Mouse (Mus musculus): ENCODE measurements around the gene Ivd.

Ivd gene

GRCm38 (mm10) chr2:118881956-118882355 lies 20.2 kb downstream of the Ivd start:
- DNase-seq (ENCODE audit: low read depth, low spot score) = no peak

- DNase-seq (ENCODE audit: low read depth, low spot score) = peak; percentile 87
These were observed 21.3 kb downstream of the Ivd start for GRCm38 (mm10) chr2:118882840-118883679.

- no peak for DNase-seq (ENCODE audit: low read depth, low spot score)
These were observed 25.7 kb downstream of the Ivd start for GRCm38 (mm10) chr2:118887440-118887839.

- no peak for DNase-seq (ENCODE audit: low read depth, low spot score)
These were observed 26.2 kb downstream of the Ivd start for GRCm38 (mm10) chr2:118887845-118888548.

- DNase-seq (ENCODE audit: low read depth, low spot score) = no peak
These were observed 29.4 kb downstream of the Ivd start for GRCm38 (mm10) chr2:118891173-118891572.

- no peak for DNase-seq (ENCODE audit: low read depth, low spot score)
These were observed 34.5 kb downstream of the Ivd start for GRCm38 (mm10) chr2:118895990-118896913.

GRCm38 (mm10) chr2:118896914-118897291 lies 35.1 kb downstream of the Ivd start:
- DNase-seq (ENCODE audit: low read depth, low spot score) = no peak

GRCm38 (mm10) chr2:118897392-118897791 lies 35.6 kb downstream of the Ivd start:
- no peak for DNase-seq (ENCODE audit: low read depth, low spot score)

GRCm38 (mm10) chr2:118897808-118898207 lies 36.1 kb downstream of the Ivd start:
- no peak for DNase-seq (ENCODE audit: low read depth, low spot score)

GRCm38 (mm10) chr2:118898771-118899170 lies 37.0 kb downstream of the Ivd start:
- no peak for DNase-seq (ENCODE audit: low read depth, low spot score)

- DNase-seq (ENCODE audit: low read depth, low spot score) = no peak
These were observed 37.6 kb downstream of the Ivd start for GRCm38 (mm10) chr2:118899306-118899705.

GRCm38 (mm10) chr2:118899981-118900825 lies 38.4 kb downstream of the Ivd start, which contains the start of gene Bahd1:
Gene Bahd1, plus strand, starts transcription at chr2:118900377.
- DNase-seq (ENCODE audit: low read depth, low spot score) = peak; percentile 39

GRCm38 (mm10) chr2:118900826-118901140 lies 39.0 kb downstream of the Ivd start:
- DNase-seq (ENCODE audit: low read depth, low spot score) = no peak

- peak; percentile 90 for DNase-seq (ENCODE audit: low read depth, low spot score)
These were observed 39.6 kb downstream of the Ivd start for GRCm38 (mm10) chr2:118901175-118902031.

- DNase-seq (ENCODE audit: low read depth, low spot score) = peak; percentile 53
These were observed 40.6 kb downstream of the Ivd start for GRCm38 (mm10) chr2:118902051-118903025.

- no peak for DNase-seq (ENCODE audit: low read depth, low spot score)
These were observed 41.6 kb downstream of the Ivd start for GRCm38 (mm10) chr2:118903333-118903741.

- DNase-seq (ENCODE audit: low read depth, low spot score) = peak; percentile 76
These were observed 43.8 kb downstream of the Ivd start for GRCm38 (mm10) chr2:118905433-118906117.

GRCm38 (mm10) chr2:118906118-118906492 lies 44.4 kb downstream of the Ivd start:
- DNase-seq (ENCODE audit: low read depth, low spot score) = no peak
